11 mouse cellular contexts compared by ENCODE assay signal in genomic region chr9:102632173-102632572, GRCm38 (mm10). TPM values are rescaled to one million over a fixed set of nuclear protein-coding genes. Genes with fewer than 3 reads are reported as not detected.
DNase-seq lines count a peak whose midpoint lies in the region; ATAC-seq lines count a peak whose summit lies in the region.
"Had no signal": no experiment of that assay in that cellular context is flagged by ENCODE, and none has a peak within 500 bp of the region (broad histone marks: within the 10 kb centered on the region; RNA-seq: fewer than 3 reads in every experiment).

No protein-coding gene starts in this region.

- no peak overlapping the region for H3K4me3 ChIP-seq in heart, embryonic 15.5 days
- H3K4me3 ChIP-seq in heart, embryonic 12.5 days: no peak overlapping the region
- H3K4me3 ChIP-seq in lung, embryonic 16.5 days (ENCODE audit: low read length): no peak overlapping the region
- no peak overlapping the region for H3K4me3 ChIP-seq in embryonic facial prominence, embryonic 15.5 days (replicated peaks)
- H3K4me3 ChIP-seq in stomach, embryonic 15.5 days (replicated peaks): no peak overlapping the region
- H3K4me3 ChIP-seq in forebrain, embryonic 16.5 days (replicated peaks; ENCODE audit: low read length): no peak overlapping the region
- H3K4me3 ChIP-seq: forebrain, embryonic 10.5 days had no signal

- 82% methylated on average over 4 of the region's 4 CpGs for WGBS in heart, embryonic 15.5 days
- WGBS in heart, embryonic 12.5 days: 94% methylated on average over 4 of the region's 4 CpGs
- 60% methylated on average over 4 of the region's 4 CpGs for WGBS in lung, embryonic 16.5 days
- 78% methylated on average over 4 of the region's 4 CpGs for WGBS in embryonic facial prominence, embryonic 15.5 days
- WGBS in stomach, embryonic 15.5 days: 66% methylated on average over 4 of the region's 4 CpGs
- 95% methylated on average over 4 of the region's 4 CpGs for WGBS in forebrain, embryonic 16.5 days

- no peak for DNase-seq in lung, postnatal 14 days
- DNase-seq: cerebellum, adult 11-12 months had no signal

- H3K4me1 ChIP-seq in heart, embryonic 15.5 days (replicated peaks): peaks cover 40% of the 10 kb centered on the region
- H3K4me1 ChIP-seq in heart, embryonic 12.5 days (replicated peaks): peaks cover 45% of the 10 kb centered on the region
- peaks cover 30% of the 10 kb centered on the region for H3K4me1 ChIP-seq in lung, embryonic 16.5 days (replicated peaks; ENCODE audit: control insufficient read depth, insufficient read depth, low read length)
- H3K4me1 ChIP-seq in embryonic facial prominence, embryonic 15.5 days: peaks cover 14% of the 10 kb centered on the region
- H3K4me1 ChIP-seq in stomach, embryonic 15.5 days: peaks cover 18% of the 10 kb centered on the region
- peaks cover 10% of the 10 kb centered on the region for H3K4me1 ChIP-seq in forebrain, embryonic 16.5 days (replicated peaks; ENCODE audit: control insufficient read depth, insufficient read depth, low read length)

- no peak for ATAC-seq in heart, embryonic 15.5 days (replicated peaks; ENCODE audit: insufficient number of reproducible peaks, insufficient read depth, low FRiP score, low read depth)
- no peak for ATAC-seq in heart, embryonic 12.5 days (ENCODE audit: insufficient number of reproducible peaks, low FRiP score)
- peak; percentile 76 for ATAC-seq in lung, embryonic 16.5 days (ENCODE audit: low read depth)
- peak; percentile 68; the same call in 1 of the 2 replicates for ATAC-seq in embryonic facial prominence, embryonic 15.5 days (ENCODE audit: insufficient number of reproducible peaks, low FRiP score, low TSS enrichment, low read depth)
- no peak for ATAC-seq in stomach, embryonic 15.5 days (ENCODE audit: insufficient read depth, low FRiP score, low read depth)
- no peak for ATAC-seq in forebrain, embryonic 16.5 days
- no peak for ATAC-seq in granulocyte monocyte progenitor cell, adult 5-6 weeks (replicated peaks; ENCODE audit: poor library complexity, severe bottlenecking)

- H3K9me3 ChIP-seq in heart, embryonic 15.5 days (replicated peaks): no peaks in the 10 kb centered on the region
- no peaks in the 10 kb centered on the region for H3K9me3 ChIP-seq in heart, embryonic 12.5 days (replicated peaks)
- H3K9me3 ChIP-seq in lung, embryonic 16.5 days (ENCODE audit: control insufficient read depth, low read length): no peaks in the 10 kb centered on the region
- H3K9me3 ChIP-seq in embryonic facial prominence, embryonic 15.5 days (replicated peaks): no peaks in the 10 kb centered on the region
- no peaks in the 10 kb centered on the region for H3K9me3 ChIP-seq in stomach, embryonic 15.5 days
- H3K9me3 ChIP-seq in forebrain, embryonic 16.5 days (ENCODE audit: control insufficient read depth, low read length): no peaks in the 10 kb centered on the region
- H3K9me3 ChIP-seq: forebrain, embryonic 10.5 days; G1E had no signal

- H3K9ac ChIP-seq in heart, embryonic 15.5 days: no peak overlapping the region
- H3K9ac ChIP-seq in heart, embryonic 12.5 days: no peak overlapping the region
- no peak overlapping the region for H3K9ac ChIP-seq in lung, embryonic 16.5 days (ENCODE audit: low read length)
- no peak overlapping the region for H3K9ac ChIP-seq in embryonic facial prominence, embryonic 15.5 days
- no peak overlapping the region for H3K9ac ChIP-seq in stomach, embryonic 15.5 days
- no peak overlapping the region for H3K9ac ChIP-seq in forebrain, embryonic 16.5 days (replicated peaks; ENCODE audit: low read depth, low read length)

- H3K36me3 ChIP-seq in heart, embryonic 15.5 days: 0 out of 2 replicates have a peak, but pooled peaks cover 9% of the 10 kb centered on the region
- H3K36me3 ChIP-seq in heart, embryonic 12.5 days: peaks cover 15% of the 10 kb centered on the region
- H3K36me3 ChIP-seq in lung, embryonic 16.5 days (ENCODE audit: control insufficient read depth, insufficient read depth, low read length): no peaks in the 10 kb centered on the region
- peaks cover 23% of the 10 kb centered on the region; the same call in 1 of the 2 replicates for H3K36me3 ChIP-seq in embryonic facial prominence, embryonic 15.5 days
- H3K36me3 ChIP-seq in stomach, embryonic 15.5 days: no peaks in the 10 kb centered on the region
- peaks cover 5% of the 10 kb centered on the region; the same call in 1 of the 2 replicates for H3K36me3 ChIP-seq in forebrain, embryonic 16.5 days (ENCODE audit: control insufficient read depth, insufficient read depth)

- no peak overlapping the region for H3K4me2 ChIP-seq in heart, embryonic 15.5 days
- H3K4me2 ChIP-seq in heart, embryonic 12.5 days: no peak overlapping the region
- no peak overlapping the region for H3K4me2 ChIP-seq in lung, embryonic 16.5 days (ENCODE audit: low read depth, low read length)
- no peak overlapping the region for H3K4me2 ChIP-seq in embryonic facial prominence, embryonic 15.5 days (replicated peaks)
- no peak overlapping the region for H3K4me2 ChIP-seq in stomach, embryonic 15.5 days
- no peak overlapping the region for H3K4me2 ChIP-seq in forebrain, embryonic 16.5 days (ENCODE audit: low read length)

- H3K27ac ChIP-seq in heart, embryonic 15.5 days: 0 out of 2 replicates have a peak overlapping the region, but pooled peaks have one; percentile 24
- H3K27ac ChIP-seq in heart, embryonic 12.5 days (ENCODE audit: poor library complexity, severe bottlenecking): no peak overlapping the region
- peak overlapping the region; percentile 65; the same call in 1 of the 2 replicates for H3K27ac ChIP-seq in lung, embryonic 16.5 days (ENCODE audit: low read length)
- peak overlapping the region; percentile 17; the same call in 1 of the 2 replicates for H3K27ac ChIP-seq in embryonic facial prominence, embryonic 15.5 days (replicated peaks)
- 0 out of 2 replicates have a peak overlapping the region, but pooled peaks have one; percentile 10 for H3K27ac ChIP-seq in stomach, embryonic 15.5 days
- H3K27ac ChIP-seq in forebrain, embryonic 16.5 days (ENCODE audit: low read length): no peak overlapping the region
- H3K27ac ChIP-seq: forebrain, embryonic 10.5 days had no signal

- no peaks in the 10 kb centered on the region for H3K27me3 ChIP-seq in heart, embryonic 15.5 days
- no peaks in the 10 kb centered on the region for H3K27me3 ChIP-seq in heart, embryonic 12.5 days (replicated peaks)
- no peaks in the 10 kb centered on the region for H3K27me3 ChIP-seq in lung, embryonic 16.5 days (ENCODE audit: control insufficient read depth, insufficient read depth, low read depth, low read length)
- H3K27me3 ChIP-seq in embryonic facial prominence, embryonic 15.5 days: no peaks in the 10 kb centered on the region
- H3K27me3 ChIP-seq in stomach, embryonic 15.5 days (replicated peaks): no peaks in the 10 kb centered on the region
- H3K27me3 ChIP-seq in forebrain, embryonic 16.5 days (replicated peaks; ENCODE audit: control insufficient read depth, insufficient read depth, low read length): no peaks in the 10 kb centered on the region

RNA-seq across cellular contexts. Expression of gene Cep63, which starts 5.8 kb away (rescaled TPM):
- 49.5 and 50.2 TPM in 2 replicates for polyA plus RNA-seq in heart, embryonic 15.5 days (2015; fragmentation: Nextera tagmentation; extraction: Ambion mirVana)
- polyA plus RNA-seq in heart, embryonic 12.5 days (2016; fragmentation: Nextera tagmentation; extraction: Ambion mirVana): 44.2 and 51.4 TPM in 2 replicates
- polyA plus RNA-seq in lung, embryonic 16.5 days (2015; fragmentation: Nextera tagmentation; extraction: Ambion mirVana): 55.4 and 58.8 TPM in 2 replicates
- 49.0 and 49.3 TPM in 2 replicates for polyA plus RNA-seq in embryonic facial prominence, embryonic 15.5 days (2015; fragmentation: Nextera tagmentation; extraction: Ambion mirVana)
- 41.0 and 48.7 TPM in 2 replicates for polyA plus RNA-seq in stomach, embryonic 15.5 days (2015; fragmentation: Nextera tagmentation; extraction: Ambion mirVana)
- polyA plus RNA-seq in forebrain, embryonic 16.5 days (2015; fragmentation: Nextera tagmentation; extraction: Ambion mirVana): 43.7 and 50.3 TPM in 2 replicates
- 35.8 and 36.3 TPM in 2 replicates for total RNA-seq in granulocyte monocyte progenitor cell, adult 5-6 weeks (2014; fragmentation: Nextera tagmentation)
- total RNA-seq in granulocyte monocyte progenitor cell, adult 5-6 weeks (2017): 43.3 TPM in 2 replicates

RNA-seq across cellular contexts. Expression of gene Anapc13, which starts 6.1 kb away (rescaled TPM):
- polyA plus RNA-seq in heart, embryonic 15.5 days (2015; fragmentation: Nextera tagmentation; extraction: Ambion mirVana): 216 and 286 TPM in 2 replicates
- polyA plus RNA-seq in heart, embryonic 12.5 days (2016; fragmentation: Nextera tagmentation; extraction: Ambion mirVana): 227 and 238 TPM in 2 replicates
- 196 and 198 TPM in 2 replicates for polyA plus RNA-seq in lung, embryonic 16.5 days (2015; fragmentation: Nextera tagmentation; extraction: Ambion mirVana)
- 182 and 192 TPM in 2 replicates for polyA plus RNA-seq in embryonic facial prominence, embryonic 15.5 days (2015; fragmentation: Nextera tagmentation; extraction: Ambion mirVana)
- polyA plus RNA-seq in stomach, embryonic 15.5 days (2015; fragmentation: Nextera tagmentation; extraction: Ambion mirVana): 191 and 196 TPM in 2 replicates
- 109 and 111 TPM in 2 replicates for polyA plus RNA-seq in forebrain, embryonic 16.5 days (2015; fragmentation: Nextera tagmentation; extraction: Ambion mirVana)
- 111 and 222 TPM in 2 replicates for total RNA-seq in granulocyte monocyte progenitor cell, adult 5-6 weeks (2014; fragmentation: Nextera tagmentation)
- total RNA-seq in granulocyte monocyte progenitor cell, adult 5-6 weeks (2017): 120 and 157 TPM in 2 replicates

Comparison
In these comparisons a context has a peak if more than half of its experiments do, and no peak if none do; other contexts are left out.
1. H3K27ac ChIP-seq: peak in heart, embryonic 15.5 days (single experiment), lung, embryonic 16.5 days (single experiment), embryonic facial prominence, embryonic 15.5 days (single experiment) and stomach, embryonic 15.5 days (single experiment); none in heart, embryonic 12.5 days (single experiment) and forebrain, embryonic 16.5 days (single experiment).
2. ATAC-seq: peak in lung, embryonic 16.5 days (single experiment) and embryonic facial prominence, embryonic 15.5 days (single experiment); none in heart, embryonic 15.5 days (single experiment), heart, embryonic 12.5 days (single experiment), stomach, embryonic 15.5 days (single experiment), forebrain, embryonic 16.5 days (single experiment) and granulocyte monocyte progenitor cell, adult 5-6 weeks (single experiment).